12 mouse cellular contexts compared by ENCODE assay signal in genomic region chr5:113133722-113134710, GRCm38 (mm10). TPM values are rescaled to one million over a fixed set of nuclear protein-coding genes. Genes with fewer than 3 reads are reported as not detected.
DNase-seq lines count a peak whose midpoint lies in the region; ATAC-seq and TF ChIP-seq lines count a peak whose summit lies in the region.
"Had no signal": no experiment of that assay in that cellular context is flagged by ENCODE, and none has a peak within 500 bp of the region (broad histone marks: within the 10 kb centered on the region; RNA-seq: fewer than 3 reads in every experiment).

No protein-coding gene starts in this region.

- H3K4me3 ChIP-seq in heart, embryonic 10.5 days: no peak overlapping the region
- no peak overlapping the region for H3K4me3 ChIP-seq in midbrain, embryonic 10.5 days
- no peak overlapping the region for H3K4me3 ChIP-seq in midbrain, postnatal 0 days (ENCODE audit: low read depth, low read length)
- H3K4me3 ChIP-seq in limb, embryonic 12.5 days (replicated peaks): no peak overlapping the region
- H3K4me3 ChIP-seq: myocyte had no signal

- DNase-seq in heart, embryonic 10.5 days (ENCODE audit: low spot score): peak; percentile 71
- DNase-seq in heart, postnatal 4 days: no peak
- DNase-seq in midbrain, embryonic 10.5 days (ENCODE audit: low spot score): no peak
- no peak for DNase-seq in midbrain, postnatal 0 days (ENCODE audit: low spot score)
- no peak for DNase-seq in thymus, postnatal 36 days
- no peak for DNase-seq in layer of hippocampus, postnatal 25 days (ENCODE audit: extremely low spot score in 1 of 2, low spot score in 1 of 2)
- DNase-seq in cerebellum, postnatal 10 days: no peak
- DNase-seq: B cell, adult 2 months; cerebellum, postnatal 25 days; gastrocnemius, postnatal 10 days had no signal

- H3K9me3 ChIP-seq in heart, embryonic 10.5 days: no peaks in the 10 kb centered on the region
- no peaks in the 10 kb centered on the region for H3K9me3 ChIP-seq in midbrain, embryonic 10.5 days (replicated peaks)
- H3K9me3 ChIP-seq in midbrain, postnatal 0 days (ENCODE audit: low read length): no peaks in the 10 kb centered on the region
- no peaks in the 10 kb centered on the region for H3K9me3 ChIP-seq in limb, embryonic 12.5 days

- H3K4me2 ChIP-seq in midbrain, postnatal 0 days (ENCODE audit: low read depth, low read length, poor library complexity, severe bottlenecking): no peak overlapping the region
- H3K4me2 ChIP-seq in limb, embryonic 12.5 days: no peak overlapping the region

- H3K27me3 ChIP-seq in heart, embryonic 10.5 days (ENCODE audit: insufficient read depth, poor library complexity, severe bottlenecking): peaks cover 7% of the 10 kb centered on the region; the same call in 1 of the 2 replicates
- H3K27me3 ChIP-seq in midbrain, embryonic 10.5 days (ENCODE audit: low read depth, poor library complexity, severe bottlenecking): peaks cover 46% of the 10 kb centered on the region
- no peaks in the 10 kb centered on the region for H3K27me3 ChIP-seq in midbrain, postnatal 0 days (ENCODE audit: insufficient read depth, low read length)
- peaks cover 33% of the 10 kb centered on the region for H3K27me3 ChIP-seq in limb, embryonic 12.5 days

- H3K9ac ChIP-seq in midbrain, postnatal 0 days (replicated peaks; ENCODE audit: low read length, poor library complexity, severe bottlenecking): no peak overlapping the region
- 0 out of 2 replicates have a peak overlapping the region, but pooled peaks have one; percentile 8 for H3K9ac ChIP-seq in limb, embryonic 12.5 days (replicated peaks)

- no peak for TF ChIP-seq CTCF in midbrain, postnatal 0 days (IDR thresholded peaks at IDR 0.05)

- peaks cover 10% of the 10 kb centered on the region; the same call in 1 of the 2 replicates for H3K36me3 ChIP-seq in heart, embryonic 10.5 days
- H3K36me3 ChIP-seq in midbrain, embryonic 10.5 days: no peaks in the 10 kb centered on the region
- no peaks in the 10 kb centered on the region for H3K36me3 ChIP-seq in midbrain, postnatal 0 days (ENCODE audit: insufficient read depth, low read length)
- no peaks in the 10 kb centered on the region for H3K36me3 ChIP-seq in limb, embryonic 12.5 days

- peak overlapping the region; percentile 92 for H3K27ac ChIP-seq in heart, embryonic 10.5 days
- H3K27ac ChIP-seq in midbrain, embryonic 10.5 days (replicated peaks): peak overlapping the region; percentile 91
- H3K27ac ChIP-seq in midbrain, postnatal 0 days (ENCODE audit: low read depth, low read length): no peak overlapping the region
- H3K27ac ChIP-seq in limb, embryonic 12.5 days: no peak overlapping the region

- WGBS in heart, embryonic 10.5 days: 83% methylated on average over 19 of the region's 19 CpGs
- WGBS in midbrain, embryonic 10.5 days: 87% methylated on average over 19 of the region's 19 CpGs
- 89% methylated on average over 19 of the region's 19 CpGs for WGBS in midbrain, postnatal 0 days
- WGBS in limb, embryonic 12.5 days: 87% methylated on average over 19 of the region's 19 CpGs

- no peak for ATAC-seq in midbrain, postnatal 0 days (ENCODE audit: low FRiP score)
- no peak for ATAC-seq in limb, embryonic 12.5 days (ENCODE audit: insufficient number of reproducible peaks, insufficient read depth, low FRiP score, low TSS enrichment, low read depth)

- H3K4me1 ChIP-seq in heart, embryonic 10.5 days: peaks cover 89% of the 10 kb centered on the region
- H3K4me1 ChIP-seq in midbrain, embryonic 10.5 days: peaks cover 58% of the 10 kb centered on the region
- peaks cover 9% of the 10 kb centered on the region; the same call in 1 of the 2 replicates for H3K4me1 ChIP-seq in midbrain, postnatal 0 days (ENCODE audit: insufficient read depth, low read length)
- H3K4me1 ChIP-seq in limb, embryonic 12.5 days (replicated peaks): peaks cover 38% of the 10 kb centered on the region

RNA-seq across cellular contexts. Expression of gene Crybb3, which starts 52.6 kb away (rescaled TPM):
- 0.71 and 0.87 TPM in 2 replicates for polyA plus RNA-seq in heart, embryonic 10.5 days (2016; fragmentation: Nextera tagmentation; extraction: Ambion mirVana)
- total RNA-seq in heart, postnatal 4 days (2021): 1 to 10 TPM; 1.4 to 1.7 TPM
- 0.40 and 2.0 TPM in 2 replicates for polyA plus RNA-seq in midbrain, embryonic 10.5 days (2016; fragmentation: Nextera tagmentation; extraction: Ambion mirVana)
- 1.4 and 3.0 TPM in 2 replicates for total RNA-seq in midbrain, postnatal 0 days (2014; rRNA removed)
- polyA plus RNA-seq in midbrain, postnatal 0 days (2015; fragmentation: Nextera tagmentation; extraction: Ambion mirVana): 2.2 and 3.1 TPM in 2 replicates
- 1.4 TPM in 2 replicates for polyA plus RNA-seq in limb, embryonic 12.5 days (2016; fragmentation: Nextera tagmentation; extraction: Ambion mirVana)
- total RNA-seq in layer of hippocampus, postnatal 25 days (2021): 1 to 10 TPM; 1.5 to 2.8 TPM

Comparison
In these comparisons a context has a peak if more than half of its experiments do, and no peak if none do; other contexts are left out.
1. H3K27ac ChIP-seq: peak in heart, embryonic 10.5 days (single experiment) and midbrain, embryonic 10.5 days (single experiment); none in midbrain, postnatal 0 days (single experiment) and limb, embryonic 12.5 days (single experiment).